In the genomic region with DNA sequence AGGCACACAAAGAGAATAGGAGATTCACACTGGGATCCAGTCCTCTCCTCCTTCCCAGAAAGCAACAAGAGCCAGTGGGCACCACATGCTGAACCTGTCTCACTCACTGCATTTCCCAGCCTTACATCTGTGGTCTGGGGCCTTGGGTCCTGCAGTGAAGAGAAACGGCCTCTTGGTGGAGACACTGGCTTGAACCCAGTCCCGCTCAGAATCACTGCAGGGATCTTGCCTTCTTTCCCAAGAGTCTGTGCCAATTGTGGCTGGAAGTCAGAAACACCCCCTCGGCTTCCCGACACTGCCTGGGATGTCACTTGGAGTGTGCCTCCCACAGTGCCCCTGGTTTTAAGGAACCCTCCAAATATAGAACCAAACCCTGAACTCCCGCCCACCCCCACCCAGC, we compare ENCODE assay signal across 9 mouse cellular contexts. TPM values are rescaled to one million over a fixed set of nuclear protein-coding genes. Genes with fewer than 3 reads are reported as not detected.
DNase-seq lines count a peak whose midpoint lies in the region; ATAC-seq lines count a peak whose summit lies in the region.
"Had no signal": no experiment of that assay in that cellular context is flagged by ENCODE, and none has a peak within 500 bp of the region (broad histone marks: within the 10 kb centered on the region; RNA-seq: fewer than 3 reads in every experiment).

No protein-coding gene starts in this region.

- DNase-seq in frontal cortex, postnatal 25 days (ENCODE audit: low spot score in 2 of 2), result no peak
- DNase-seq in neural tube, embryonic 11.5 days (ENCODE audit: low spot score), result peak; percentile 56
- DNase-seq in neural tube, embryonic 10.5 days (ENCODE audit: extremely low spot score, low spot score), result no peak
- peak; percentile 43 for DNase-seq in embryo, embryonic 9.5 days (ENCODE audit: extremely low spot score)
- peak; percentile 52 for DNase-seq in lung, postnatal 14 days

- no peak overlapping the region for H3K27ac ChIP-seq in neural tube, embryonic 11.5 days (ENCODE audit: low read depth, low read length)

- peak; percentile 55; the same call in 1 of the 2 replicates for ATAC-seq in frontal cortex, adult (ENCODE audit: low TSS enrichment)
- ATAC-seq in neural tube, embryonic 11.5 days (ENCODE audit: insufficient read depth, low FRiP score, low TSS enrichment), result no peak
- ATAC-seq in megakaryocyte, adult 5-6 weeks (ENCODE audit: poor library complexity, severe bottlenecking), result no peak
- no peak for ATAC-seq in monocyte, adult 5-6 weeks (replicated peaks; ENCODE audit: insufficient number of reproducible peaks, low FRiP score, low TSS enrichment, poor library complexity, severe bottlenecking)

- no peaks in the 10 kb centered on the region for H3K9me3 ChIP-seq in neural tube, embryonic 11.5 days (ENCODE audit: control insufficient read depth, low read length)

- no peak overlapping the region for H3K4me3 ChIP-seq in neural tube, embryonic 11.5 days (ENCODE audit: low read depth, low read length)
- H3K4me3 ChIP-seq: myocyte had no signal

- no peak overlapping the region for H3K4me2 ChIP-seq in neural tube, embryonic 11.5 days (ENCODE audit: low read depth)

- 23% methylated on average over 5 of the region's 5 CpGs for WGBS in neural tube, embryonic 11.5 days

- H3K9ac ChIP-seq in neural tube, embryonic 11.5 days (ENCODE audit: low read length), result no peak overlapping the region

- no peaks in the 10 kb centered on the region for H3K27me3 ChIP-seq in neural tube, embryonic 11.5 days (ENCODE audit: control insufficient read depth, insufficient read depth, low read length)

- no peaks in the 10 kb centered on the region for H3K36me3 ChIP-seq in neural tube, embryonic 11.5 days (ENCODE audit: control insufficient read depth, insufficient read depth, low read length)

- H3K4me1 ChIP-seq in neural tube, embryonic 11.5 days (ENCODE audit: control insufficient read depth, insufficient read depth, low read length), result no peaks in the 10 kb centered on the region

RNA-seq across cellular contexts. Expression of a gene that starts 5.5 kb away (rescaled TPM):
- polyA plus RNA-seq in neural tube, embryonic 11.5 days (2014; fragmentation: Nextera tagmentation; extraction: Ambion mirVana), result 1.8 and 2.4 TPM in 2 replicates
- total RNA-seq in megakaryocyte, adult 5-6 weeks (2015), result 7.9 and 8.6 TPM in 2 replicates
- 6.7 and 7.5 TPM in 2 replicates for total RNA-seq in megakaryocyte, adult 5-6 weeks (2017)
- total RNA-seq in monocyte, adult 5-6 weeks (2017), result 13.6 to 20.1 TPM (median 14.9 TPM) in 3 replicates

RNA-seq across cellular contexts. Expression of a gene that starts 11.3 kb away (rescaled TPM):
- polyA plus RNA-seq in neural tube, embryonic 11.5 days (2014; fragmentation: Nextera tagmentation; extraction: Ambion mirVana), result not detected in 2 replicates
- not detected in 2 replicates for total RNA-seq in megakaryocyte, adult 5-6 weeks (2015)
- not detected in 2 replicates for total RNA-seq in megakaryocyte, adult 5-6 weeks (2017)
- not detected in 3 replicates for total RNA-seq in monocyte, adult 5-6 weeks (2017)

RNA-seq across cellular contexts. Expression of a gene that starts 25.3 kb away (rescaled TPM):
- not detected in 2 replicates for polyA plus RNA-seq in neural tube, embryonic 11.5 days (2014; fragmentation: Nextera tagmentation; extraction: Ambion mirVana)
- total RNA-seq in megakaryocyte, adult 5-6 weeks (2015), result not detected in 2 replicates
- total RNA-seq in megakaryocyte, adult 5-6 weeks (2017), result not detected in 2 replicates
- total RNA-seq in monocyte, adult 5-6 weeks (2017), result not detected in 3 replicates
- polyA plus RNA-seq: myocyte had no signal

Comparison
In these comparisons a context has a peak if more than half of its experiments do, and no peak if none do; other contexts are left out.
1. DNase-seq: peak in neural tube, embryonic 11.5 days (single experiment), embryo, embryonic 9.5 days (single experiment) and lung, postnatal 14 days (single experiment); none in frontal cortex, postnatal 25 days (0 of 2) and neural tube, embryonic 10.5 days (single experiment).